Mouse (Mus musculus) midbrain, embryonic 11.5 days (tissue): ENCODE results near the gene Jak3. TPM values are rescaled to one million over a fixed set of nuclear protein-coding genes. Genes with fewer than 3 reads are reported as not detected.

Source experiments
- ATAC-seq: fragments of 200-750 bp; cut with Nextera tagmentation; 2 replicates; pipeline ENCODE4 v1.8.0; 2017; ENCODE audit warnings: moderate TSS enrichment, moderate library complexity; ENCODE audit not compliant: low FRiP score
- DNase-seq: peaks from one replicate; pipeline ENCODE4 v3.0.0; 2015; ENCODE audit warnings: low spot score; ENCODE audit errors: missing footprints
- H3K27ac ChIP-seq: fragments of 300-500 bp; sonication (generic); 2 replicates; pipeline ENCODE4 v1.5.1; 2014; ENCODE audit warnings: low read depth, low read length
- H3K27me3 ChIP-seq: fragments of 300-500 bp; sonication (generic); 2 replicates; pipeline ENCODE4 v1.6.1; 2014; ENCODE audit warnings: mild to moderate bottlenecking, low read length, moderate library complexity, mixed read lengths; ENCODE audit not compliant: control insufficient read depth, insufficient read depth
- H3K36me3 ChIP-seq: fragments of 300-500 bp; sonication (generic); 2 replicates; pipeline ENCODE4 v1.6.1; 2014; ENCODE audit warnings: mild to moderate bottlenecking, low read length, moderate library complexity, mixed read lengths; ENCODE audit not compliant: control insufficient read depth, insufficient read depth
- H3K4me1 ChIP-seq: fragments of 300-500 bp; sonication (generic); 2 replicates; pipeline ENCODE4 v1.6.1; 2014; ENCODE audit warnings: low read length; ENCODE audit not compliant: control insufficient read depth, insufficient read depth
- H3K4me2 ChIP-seq: fragments of 300-500 bp; sonication (generic); 2 replicates; pipeline ENCODE4 v1.6.1; 2014; ENCODE audit warnings: mild to moderate bottlenecking, moderate library complexity
- H3K4me3 ChIP-seq: fragments of 300-500 bp; sonication (generic); 2 replicates; pipeline ENCODE4 v1.5.1; 2014; ENCODE audit warnings: low read depth, low read length
- H3K9ac ChIP-seq: fragments of 300-500 bp; sonication (generic); 2 replicates; pipeline ENCODE4 v1.6.1; 2014; ENCODE audit warnings: low read length
- H3K9me3 ChIP-seq: fragments of 300-500 bp; sonication (generic); 2 replicates; pipeline ENCODE4 v1.6.1; 2016; ENCODE audit warnings: low read length; ENCODE audit not compliant: control insufficient read depth
- WGBS: fragments of 180-500 bp; shearing (Covaris S2); extraction: QIAGEN DNeasy Blood & Tissue Kit; methylation state at CpG from one replicate; pipeline ENCODE4 v1.1.7; 2014; 5-methylcytosine and 5-hydroxymethylcytosine counted together
- polyA plus RNA-seq: library from polyadenylated mRNA; unstranded; fragments of >200 nt; fragmentation: Nextera tagmentation; extraction: Ambion mirVana; gene quantifications from 2 replicates; pipeline ENCODE4 v1.2.1, GENCODE M21; 2014

Gene Jak3
- polyA plus RNA-seq, 1 experiment from 2014 or later: 1.7 TPM

- no peak overlapping the region for H3K27ac ChIP-seq
- WGBS: 35% methylated on average over 8 of the region's 8 CpGs
- DNase-seq: peak; percentile 95
Observed at GRCm38 (mm10) chr8:71707874-71708273, 31.8 kb downstream of the Jak3 start.

GRCm38 (mm10) chr8:71709134-71709799 lies 33.2 kb downstream of the Jak3 start:
- 35% methylated on average over 25 of the region's 25 CpGs for WGBS
- Histone ChIP-seq H3K27me3 (peaks cover 11% of the 10 kb centered on the region), H3K27ac (no peak overlapping the region), H3K4me3 (no peak overlapping the region), H3K4me2 (0 out of 2 replicates have a peak overlapping the region, but pooled peaks have one; percentile 9), H3K36me3 (no peaks in the 10 kb centered on the region), H3K4me1 (peaks cover 2% of the 10 kb centered on the region; the same call in 1 of the 2 replicates), H3K9ac (no peak overlapping the region), H3K9me3 (no peaks in the 10 kb centered on the region)
- ATAC-seq (peak; percentile 61), DNase-seq (no peak)

More at GRCm38 (mm10) chr8:71707874-71708273, 31.8 kb downstream of the Jak3 start:
- no peak overlapping the region for H3K4me2 ChIP-seq
- peaks cover 13% of the 10 kb centered on the region for H3K27me3 ChIP-seq
- no peaks in the 10 kb centered on the region for H3K36me3 ChIP-seq
- ATAC-seq: no peak
- no peak overlapping the region for H3K4me3 ChIP-seq
- H3K4me1 ChIP-seq: peaks cover 2% of the 10 kb centered on the region; the same call in 1 of the 2 replicates
- no peak overlapping the region for H3K9ac ChIP-seq
- H3K9me3 ChIP-seq: no peaks in the 10 kb centered on the region

- peaks cover 11% of the 10 kb centered on the region for H3K27me3 ChIP-seq
- ATAC-seq (peak; percentile 85), DNase-seq (peak; percentile 99)
- no peaks in the 10 kb centered on the region for H3K9me3 ChIP-seq
- 20% methylated on average over 25 of the region's 25 CpGs for WGBS
- no peaks in the 10 kb centered on the region for H3K36me3 ChIP-seq
- H3K4me3 ChIP-seq: no peak overlapping the region
- no peak overlapping the region for H3K9ac ChIP-seq
- no peak overlapping the region for H3K27ac ChIP-seq
- H3K4me1 ChIP-seq: peaks cover 2% of the 10 kb centered on the region; the same call in 1 of the 2 replicates
- peak overlapping the region; percentile 10; the same call in 1 of the 2 replicates for H3K4me2 ChIP-seq
Observed at GRCm38 (mm10) chr8:71709800-71710446, 33.8 kb downstream of the Jak3 start.

GRCm38 (mm10) chr8:71711574-71711973 lies 35.5 kb downstream of the Jak3 start:
- no peak overlapping the region for H3K27ac ChIP-seq
- WGBS: 76% methylated on average over 2 of the region's 2 CpGs
- no peak overlapping the region for H3K4me2 ChIP-seq
- no peak overlapping the region for H3K9ac ChIP-seq
- H3K4me3 ChIP-seq: no peak overlapping the region
- H3K9me3 ChIP-seq: no peaks in the 10 kb centered on the region
- H3K4me1 ChIP-seq: peaks cover 2% of the 10 kb centered on the region; the same call in 1 of the 2 replicates
- DNase-seq (no peak), ATAC-seq (no peak)
- peaks cover 11% of the 10 kb centered on the region for H3K27me3 ChIP-seq
- H3K36me3 ChIP-seq: no peaks in the 10 kb centered on the region

GRCm38 (mm10) chr8:71715531-71715930 lies 39.4 kb downstream of the Jak3 start:
- H3K4me3 ChIP-seq: no peak overlapping the region
- 61% methylated on average over 8 of the region's 8 CpGs for WGBS
- peaks cover 17% of the 10 kb centered on the region for H3K4me1 ChIP-seq
- ATAC-seq: no peak
- H3K27me3 ChIP-seq: no peaks in the 10 kb centered on the region
- no peak overlapping the region for H3K27ac ChIP-seq
- H3K9me3 ChIP-seq: no peaks in the 10 kb centered on the region
- no peak overlapping the region for H3K9ac ChIP-seq
- no peak overlapping the region for H3K4me2 ChIP-seq
- no peak for DNase-seq
- no peaks in the 10 kb centered on the region for H3K36me3 ChIP-seq

- no peak overlapping the region for H3K9ac ChIP-seq
- WGBS: 91% methylated on average over 13 of the region's 13 CpGs
- H3K4me1 ChIP-seq: peaks cover 28% of the 10 kb centered on the region
- H3K4me2 ChIP-seq: no peak overlapping the region
- DNase-seq (peak; percentile 59), ATAC-seq (no peak)
- no peak overlapping the region for H3K27ac ChIP-seq
- H3K36me3 ChIP-seq: no peaks in the 10 kb centered on the region
- H3K4me3 ChIP-seq: no peak overlapping the region
- H3K9me3 ChIP-seq: no peaks in the 10 kb centered on the region
- no peaks in the 10 kb centered on the region for H3K27me3 ChIP-seq
Observed at GRCm38 (mm10) chr8:71716561-71717053, 40.5 kb downstream of the Jak3 start.

- no peak overlapping the region for H3K27ac ChIP-seq
- ATAC-seq: no peak
- H3K4me1 ChIP-seq: peaks cover 29% of the 10 kb centered on the region
- H3K36me3 ChIP-seq: no peaks in the 10 kb centered on the region
- no peaks in the 10 kb centered on the region for H3K27me3 ChIP-seq
- H3K4me3 ChIP-seq: no peak overlapping the region
- DNase-seq: peak; percentile 45
- no peak overlapping the region for H3K4me2 ChIP-seq
- 92% methylated on average over 12 of the region's 12 CpGs for WGBS
- no peak overlapping the region for H3K9ac ChIP-seq
- no peaks in the 10 kb centered on the region for H3K9me3 ChIP-seq
Observed at GRCm38 (mm10) chr8:71717096-71717495, 41.0 kb downstream of the Jak3 start.

- H3K4me1 ChIP-seq: peaks cover 33% of the 10 kb centered on the region
Observed at GRCm38 (mm10) chr8:71718252-71718651, 42.2 kb downstream of the Jak3 start.

GRCm38 (mm10) chr8:71719218-71719617 lies 43.1 kb downstream of the Jak3 start:
- Histone ChIP-seq H3K27me3 (no peaks in the 10 kb centered on the region), H3K9ac (no peak overlapping the region), H3K4me3 (no peak overlapping the region), H3K27ac (no peak overlapping the region; the same call in 1 of the 2 replicates), H3K4me1 (peaks cover 33% of the 10 kb centered on the region), H3K36me3 (no peaks in the 10 kb centered on the region), H3K9me3 (no peaks in the 10 kb centered on the region), H3K4me2 (no peak overlapping the region)
- DNase-seq (no peak), ATAC-seq (no peak)
- WGBS: 63% methylated on average over 4 of the region's 4 CpGs

More at GRCm38 (mm10) chr8:71718252-71718651, 42.2 kb downstream of the Jak3 start:
- Histone ChIP-seq H3K4me2 (no peak overlapping the region), H3K27me3 (no peaks in the 10 kb centered on the region), H3K27ac (no peak overlapping the region), H3K9me3 (no peaks in the 10 kb centered on the region), H3K9ac (no peak overlapping the region), H3K4me3 (no peak overlapping the region), H3K36me3 (no peaks in the 10 kb centered on the region)
- DNase-seq (peak; percentile 72), ATAC-seq (no peak)
- 29% methylated on average over 3 of the region's 3 CpGs for whole genome bisulfite sequencing
